9 mouse cellular contexts compared by ENCODE assay signal in the genomic region with DNA sequence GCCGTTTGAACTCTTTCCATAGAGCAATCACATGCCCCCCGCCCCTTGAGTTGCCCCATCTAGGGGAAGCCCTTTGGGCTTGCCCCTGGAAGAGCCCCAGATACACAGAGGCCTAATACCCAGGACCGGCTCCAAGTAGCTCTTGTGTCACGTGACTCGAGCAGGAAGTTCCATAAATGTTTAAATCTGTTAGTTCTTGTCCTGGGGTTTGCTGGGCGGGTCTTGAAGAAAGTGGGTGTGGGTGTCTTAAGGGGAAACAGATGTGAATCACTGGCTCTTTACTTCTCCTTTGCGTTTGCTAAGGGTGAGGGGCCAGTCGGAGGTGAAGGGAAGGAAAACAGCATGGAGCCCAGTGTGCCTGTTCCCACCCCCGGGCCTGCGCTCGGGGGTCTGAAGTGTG. TPM values are rescaled to one million over a fixed set of nuclear protein-coding genes. Genes with fewer than 3 reads are reported as not detected.
DNase-seq lines count a peak whose midpoint lies in the region; ATAC-seq lines count a peak whose summit lies in the region.
"Had no signal": no experiment of that assay in that cellular context is flagged by ENCODE, and none has a peak within 500 bp of the region (broad histone marks: within the 10 kb centered on the region; RNA-seq: fewer than 3 reads in every experiment).

No protein-coding gene starts in this region.

- ATAC-seq in forebrain, embryonic 12.5 days (ENCODE audit: low FRiP score), result no peak
- ATAC-seq in forebrain, embryonic 14.5 days, result no peak
- peak; percentile 64 for ATAC-seq in megakaryocyte progenitor cell, adult 5-6 weeks (replicated peaks; ENCODE audit: poor library complexity)

- H3K9me3 ChIP-seq in forebrain, embryonic 12.5 days, result no peaks in the 10 kb centered on the region
- no peaks in the 10 kb centered on the region for H3K9me3 ChIP-seq in forebrain, embryonic 14.5 days (replicated peaks; ENCODE audit: control insufficient read depth, low read length)
- H3K9me3 ChIP-seq: heart, embryonic 15.5 days had no signal

- peaks cover 62% of the 10 kb centered on the region for H3K27me3 ChIP-seq in forebrain, embryonic 12.5 days
- peaks cover 30% of the 10 kb centered on the region for H3K27me3 ChIP-seq in forebrain, embryonic 14.5 days (replicated peaks; ENCODE audit: control insufficient read depth, insufficient read depth, low read length)

- H3K4me2 ChIP-seq in forebrain, embryonic 12.5 days, result peak overlapping the region; percentile 9; the same call in 1 of the 2 replicates
- no peak overlapping the region for H3K4me2 ChIP-seq in forebrain, embryonic 14.5 days (ENCODE audit: low read length)

- H3K27ac ChIP-seq in forebrain, embryonic 12.5 days, result no peak overlapping the region
- no peak overlapping the region for H3K27ac ChIP-seq in forebrain, embryonic 14.5 days (ENCODE audit: low read depth, low read length)
- H3K27ac ChIP-seq: heart, embryonic 15.5 days had no signal

- H3K36me3 ChIP-seq in forebrain, embryonic 12.5 days (replicated peaks), result no peaks in the 10 kb centered on the region
- H3K36me3 ChIP-seq in forebrain, embryonic 14.5 days (ENCODE audit: control insufficient read depth, insufficient read depth, low read length), result no peaks in the 10 kb centered on the region
- H3K36me3 ChIP-seq: heart, embryonic 15.5 days had no signal

- no peak overlapping the region for H3K9ac ChIP-seq in forebrain, embryonic 12.5 days
- no peak overlapping the region for H3K9ac ChIP-seq in forebrain, embryonic 14.5 days (ENCODE audit: low read length)
- H3K9ac ChIP-seq: heart, embryonic 15.5 days had no signal

- H3K4me3 ChIP-seq in forebrain, embryonic 12.5 days (replicated peaks), result no peak overlapping the region
- no peak overlapping the region for H3K4me3 ChIP-seq in forebrain, embryonic 14.5 days (ENCODE audit: low read depth, low read length)
- H3K4me3 ChIP-seq: heart, embryonic 15.5 days had no signal

- DNase-seq in forebrain, embryonic 14.5 days (ENCODE audit: low spot score), result no peak
- peak; percentile 29 for DNase-seq in ZHBTc4 (ENCODE audit: low read depth, low spot score)
- peak; percentile 66 for DNase-seq in hindlimb bud, embryonic 11.5 days (ENCODE audit: extremely low spot score, low read depth, low spot score)
- no peak for DNase-seq in layer of hippocampus, adult 8-10 months (ENCODE audit: low spot score in 2 of 2)
- no peak for DNase-seq in frontal cortex, postnatal 25 days (ENCODE audit: low spot score in 2 of 2)
- no peak for DNase-seq in layer of hippocampus, postnatal 36 days

- WGBS in forebrain, embryonic 12.5 days, result 78% methylated on average over 11 of the region's 11 CpGs
- 80% methylated on average over 11 of the region's 11 CpGs for WGBS in forebrain, embryonic 14.5 days

- peaks cover 13% of the 10 kb centered on the region for H3K4me1 ChIP-seq in forebrain, embryonic 12.5 days
- H3K4me1 ChIP-seq in forebrain, embryonic 14.5 days (ENCODE audit: control insufficient read depth, insufficient read depth, low read length), result peaks cover 8% of the 10 kb centered on the region; the same call in 1 of the 2 replicates

RNA-seq across cellular contexts. Expression of gene Adora2b, which starts 2.3 kb away (rescaled TPM):
- polyA plus RNA-seq in forebrain, embryonic 12.5 days (2016; fragmentation: Nextera tagmentation; extraction: Ambion mirVana), result 2.7 and 3.3 TPM in 2 replicates
- 2.1 and 2.9 TPM in 2 replicates for polyA plus RNA-seq in forebrain, embryonic 14.5 days (2014; fragmentation: Nextera tagmentation; extraction: Ambion mirVana)
- 0.42 and 1.1 TPM in 2 replicates for total RNA-seq in megakaryocyte progenitor cell, adult 5-6 weeks (2015)
- total RNA-seq in megakaryocyte progenitor cell, adult 5-6 weeks (2017), result 0.27 and 0.50 TPM in 2 replicates
- total RNA-seq in layer of hippocampus, adult 8-10 months (2022), result 1 to 10 TPM; 6.2 to 9.5 (median 8.5) TPM
- total RNA-seq in layer of hippocampus, postnatal 36 days (2021), result 1 to 10 TPM; 6.9 to 7.3 TPM

RNA-seq across cellular contexts. Expression of gene Zswim7, which starts 30.1 kb away (rescaled TPM):
- polyA plus RNA-seq in forebrain, embryonic 12.5 days (2016; fragmentation: Nextera tagmentation; extraction: Ambion mirVana), result 11.6 and 14.4 TPM in 2 replicates
- 9.1 and 14.8 TPM in 2 replicates for polyA plus RNA-seq in forebrain, embryonic 14.5 days (2014; fragmentation: Nextera tagmentation; extraction: Ambion mirVana)
- 7.4 and 8.9 TPM in 2 replicates for total RNA-seq in megakaryocyte progenitor cell, adult 5-6 weeks (2015)
- 5.1 and 9.3 TPM in 2 replicates for total RNA-seq in megakaryocyte progenitor cell, adult 5-6 weeks (2017)
- 10 to 100 TPM; 12.3 to 16.6 (median 14.7) TPM for total RNA-seq in layer of hippocampus, adult 8-10 months (2022)
- total RNA-seq in layer of hippocampus, postnatal 36 days (2021), result 10 to 100 TPM; 11.9 to 14.6 TPM

RNA-seq across cellular contexts. Expression of gene Ttc19, which starts 30.2 kb away (rescaled TPM):
- polyA plus RNA-seq in forebrain, embryonic 12.5 days (2016; fragmentation: Nextera tagmentation; extraction: Ambion mirVana), result 23.6 and 28.1 TPM in 2 replicates
- 17.7 and 25.1 TPM in 2 replicates for polyA plus RNA-seq in forebrain, embryonic 14.5 days (2014; fragmentation: Nextera tagmentation; extraction: Ambion mirVana)
- total RNA-seq in megakaryocyte progenitor cell, adult 5-6 weeks (2015), result 7.1 and 8.5 TPM in 2 replicates
- 12.2 and 14.0 TPM in 2 replicates for total RNA-seq in megakaryocyte progenitor cell, adult 5-6 weeks (2017)
- total RNA-seq in layer of hippocampus, adult 8-10 months (2022), result 10 to 100 TPM; 82.1 to 95.0 (median 89.8) TPM
- total RNA-seq in layer of hippocampus, postnatal 36 days (2021), result 10 to 100 TPM; 86.1 to 88.1 TPM

Comparison
In these comparisons a context has a peak if more than half of its experiments do, and no peak if none do; other contexts are left out.
1. DNase-seq: peak in ZHBTc4 (single experiment) and hindlimb bud, embryonic 11.5 days (single experiment); none in forebrain, embryonic 14.5 days (single experiment), layer of hippocampus, adult 8-10 months (0 of 2), frontal cortex, postnatal 25 days (0 of 2) and layer of hippocampus, postnatal 36 days (0 of 2).
2. RNA of gene Ttc19, which starts 30.2 kb away (total RNA-seq): 82.1 to 95.0 TPM in layer of hippocampus, adult 8-10 months and 86.1 to 88.1 TPM in layer of hippocampus, postnatal 36 days; 7.1 to 14.0 TPM in megakaryocyte progenitor cell, adult 5-6 weeks; every median in the first group is over 4 times any median in the second.